Mouse (Mus musculus): Measurements from ENCODE around the gene Tmem178b. TPM values are rescaled to one million over a fixed set of nuclear protein-coding genes. Genes with fewer than 3 reads are reported as not detected.

Tmem178b gene
- polyA plus RNA-seq, 1 experiment from 2014 or later: 0.63 TPM

DNA sequence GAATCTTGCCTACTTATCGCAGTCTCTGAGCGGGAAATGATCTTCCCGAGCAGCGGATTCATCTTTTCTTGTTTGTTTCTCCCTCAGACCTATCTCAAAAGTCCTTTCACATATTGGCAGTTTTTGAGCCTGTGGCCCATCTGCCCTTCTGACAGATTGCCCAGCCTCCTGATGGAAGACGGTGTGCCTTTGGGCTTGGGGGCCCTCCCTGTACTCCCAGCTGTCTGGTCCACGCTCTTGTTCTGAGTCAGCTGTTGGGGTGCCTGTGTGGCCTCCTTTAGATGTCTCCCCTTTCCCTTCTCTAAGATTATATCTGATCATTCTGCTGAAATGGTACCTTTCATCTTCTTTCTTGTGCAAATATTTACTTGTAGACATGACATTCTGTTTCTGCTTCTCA, 195.4 kb downstream of the Tmem178b start:
- H3K9ac ChIP-seq: no peak overlapping the region
- H3K9me3 ChIP-seq: no peaks in the 10 kb centered on the region
- no peaks in the 10 kb centered on the region for H3K36me3 ChIP-seq
- no peak overlapping the region for H3K4me2 ChIP-seq
- no peaks in the 10 kb centered on the region; the same call in 1 of the 2 replicates for H3K4me1 ChIP-seq
- no peak overlapping the region for H3K4me3 ChIP-seq
- no peaks in the 10 kb centered on the region for H3K27me3 ChIP-seq
- no peak for ATAC-seq (ENCODE audit: insufficient number of reproducible peaks, low FRiP score, low TSS enrichment, low read depth)
- H3K27ac ChIP-seq: no peak overlapping the region
- 85% methylated on average over 6 of the region's 6 CpGs for WGBS

DNA sequence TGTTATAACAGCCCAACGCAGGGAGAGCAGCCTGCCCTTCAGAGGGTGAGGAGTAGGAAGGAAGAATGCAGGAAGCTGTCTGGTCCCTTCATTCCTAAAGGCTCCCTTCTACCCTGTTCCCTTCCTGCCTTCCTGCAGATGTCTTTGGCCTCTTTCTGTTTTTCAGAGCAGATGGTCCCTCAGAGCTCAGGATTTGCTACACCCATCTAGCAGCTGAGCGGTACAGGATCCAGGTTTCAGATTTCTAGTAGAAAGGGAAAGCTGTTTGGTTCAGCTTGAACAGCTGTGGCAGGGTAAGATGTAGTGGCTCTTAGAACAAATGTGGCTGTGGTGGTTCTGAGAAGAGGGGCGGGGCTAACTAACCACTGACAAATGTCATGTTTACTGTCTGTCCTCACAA, 197.9 kb downstream of the Tmem178b start:
- H3K4me1 ChIP-seq: no peaks in the 10 kb centered on the region; the same call in 1 of the 2 replicates
- H3K27ac ChIP-seq: no peak overlapping the region
- no peaks in the 10 kb centered on the region for H3K27me3 ChIP-seq
- WGBS: 44% methylated on average over 3 of the region's 3 CpGs
- H3K9ac ChIP-seq: no peak overlapping the region
- no peak overlapping the region for H3K4me3 ChIP-seq
- H3K9me3 ChIP-seq: no peaks in the 10 kb centered on the region
- no peaks in the 10 kb centered on the region for H3K36me3 ChIP-seq
- no peak overlapping the region for H3K4me2 ChIP-seq
- no peak for ATAC-seq (ENCODE audit: insufficient number of reproducible peaks, low FRiP score, low TSS enrichment, low read depth)

DNA sequence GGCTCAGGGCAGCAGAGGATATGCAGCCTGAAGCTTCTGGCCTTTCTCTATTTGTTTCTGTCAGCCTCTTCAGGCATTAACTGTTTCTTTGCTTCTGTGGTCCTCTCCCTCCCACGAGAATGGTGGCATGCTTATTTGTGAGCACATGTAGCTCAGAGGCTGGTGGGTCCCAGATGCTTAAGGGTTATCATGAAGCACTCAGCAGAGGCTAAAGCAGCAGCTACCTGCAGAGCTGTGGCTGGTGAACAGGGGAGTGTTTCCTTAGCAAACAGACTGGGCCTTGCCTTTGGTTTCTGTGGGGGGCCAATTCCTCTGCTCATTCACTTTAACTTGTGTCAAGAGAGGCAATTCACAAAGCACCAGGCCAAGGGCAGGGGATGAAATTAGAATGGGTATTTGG, 203.0 kb downstream of the Tmem178b start:
- Histone ChIP-seq H3K9me3 (no peaks in the 10 kb centered on the region), H3K4me1 (peaks cover 8% of the 10 kb centered on the region; the same call in 1 of the 2 replicates), H3K27me3 (no peaks in the 10 kb centered on the region), H3K36me3 (no peaks in the 10 kb centered on the region), H3K9ac (no peak overlapping the region), H3K4me3 (no peak overlapping the region), H3K4me2 (no peak overlapping the region), H3K27ac (no peak overlapping the region)
- WGBS: 3% methylated on average over 1 of the region's 1 CpGs
- ATAC-seq (ENCODE audit: insufficient number of reproducible peaks, low FRiP score, low TSS enrichment, low read depth): no peak

DNA sequence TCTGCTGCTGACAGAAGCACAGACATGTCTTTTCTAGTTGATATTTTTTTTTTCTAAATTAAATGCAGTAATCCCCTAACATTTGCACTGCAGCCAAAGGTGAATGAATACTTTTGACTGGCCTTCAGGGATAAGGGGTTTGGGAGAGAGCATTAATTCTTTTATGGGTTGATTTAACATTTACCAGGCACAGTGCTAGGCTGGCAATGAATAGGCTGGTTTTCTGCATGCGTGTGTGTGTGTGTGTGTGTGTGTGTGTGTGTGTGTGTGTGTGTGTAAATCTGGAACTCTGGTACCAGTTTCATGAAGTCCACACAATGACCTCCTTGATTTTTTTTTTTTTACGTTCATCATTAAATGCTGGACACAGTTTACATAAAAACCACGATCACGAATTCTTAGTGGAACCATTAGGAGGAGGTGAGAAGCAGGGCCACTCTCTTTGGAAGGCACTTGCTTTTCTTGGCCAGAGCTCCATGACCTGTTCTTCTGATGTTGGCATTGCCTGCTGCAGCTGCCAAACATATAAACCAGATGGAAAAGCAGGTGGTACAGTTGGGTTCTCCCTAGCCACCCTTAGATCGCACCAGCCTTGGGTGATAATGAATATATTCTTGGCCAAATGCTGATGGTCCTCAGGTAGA, 203.7 kb downstream of the Tmem178b start:
- Histone ChIP-seq H3K27ac (no peak overlapping the region), H3K36me3 (no peaks in the 10 kb centered on the region), H3K9ac (no peak overlapping the region), H3K4me2 (no peak overlapping the region), H3K9me3 (no peaks in the 10 kb centered on the region), H3K4me3 (no peak overlapping the region), H3K4me1 (peaks cover 8% of the 10 kb centered on the region; the same call in 1 of the 2 replicates), H3K27me3 (no peaks in the 10 kb centered on the region)
- ATAC-seq (ENCODE audit: insufficient number of reproducible peaks, low FRiP score, low TSS enrichment, low read depth): peak; percentile 62; the same call in 1 of the 2 replicates
- WGBS: 61% methylated on average over 5 of the region's 5 CpGs

DNA sequence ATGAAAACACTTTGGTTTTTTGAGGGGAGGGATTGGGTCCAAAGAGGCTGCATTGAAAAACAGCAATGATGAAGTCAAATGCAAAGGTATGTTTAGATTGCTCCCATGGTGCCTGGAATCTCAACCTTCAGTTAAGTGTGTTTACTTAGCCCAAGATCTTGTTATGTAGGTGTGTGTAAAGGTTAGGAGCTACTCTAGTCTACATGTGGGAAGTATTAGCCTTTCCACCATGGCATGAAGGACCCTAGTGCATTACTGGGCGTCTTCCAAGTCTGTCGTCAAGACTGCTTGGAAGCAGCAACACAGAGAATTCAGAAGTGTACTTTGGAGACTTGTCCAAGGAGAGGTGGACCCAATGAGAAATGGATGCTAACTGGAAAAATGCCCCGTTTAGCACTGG, 205.3 kb downstream of the Tmem178b start:
- no peak overlapping the region for H3K9ac ChIP-seq
- 0 out of 2 replicates have a peak, but pooled peaks have one; percentile 15 for ATAC-seq (ENCODE audit: insufficient number of reproducible peaks, low FRiP score, low TSS enrichment, low read depth)
- no peaks in the 10 kb centered on the region for H3K36me3 ChIP-seq
- no peak overlapping the region for H3K27ac ChIP-seq
- peaks cover 8% of the 10 kb centered on the region; the same call in 1 of the 2 replicates for H3K4me1 ChIP-seq
- H3K9me3 ChIP-seq: no peaks in the 10 kb centered on the region
- no peak overlapping the region for H3K4me3 ChIP-seq
- 53% methylated on average over 3 of the region's 3 CpGs for WGBS
- H3K27me3 ChIP-seq: no peaks in the 10 kb centered on the region
- H3K4me2 ChIP-seq: no peak overlapping the region

DNA sequence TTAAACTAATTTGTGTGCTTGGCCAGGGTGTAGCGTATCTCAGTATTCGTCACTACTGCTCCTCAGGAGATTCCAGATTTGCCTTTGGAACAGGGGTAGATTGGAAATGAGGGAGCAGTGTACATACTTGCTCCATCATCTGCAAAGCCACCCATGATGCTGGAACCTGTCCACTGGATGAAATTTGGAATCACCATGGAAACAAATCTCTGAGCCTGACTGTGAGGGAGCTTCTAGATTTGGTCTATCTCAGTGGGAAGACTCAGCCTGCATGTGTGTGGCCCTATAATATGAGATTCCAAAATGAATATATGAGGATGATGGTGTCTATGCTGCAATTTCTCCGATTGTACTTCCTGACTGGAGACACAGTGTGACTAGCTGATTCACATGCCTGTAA, 210.7 kb downstream of the Tmem178b start:
- no peak overlapping the region for H3K9ac ChIP-seq
- 89% methylated on average over 3 of the region's 3 CpGs for WGBS
- H3K4me1 ChIP-seq: no peaks in the 10 kb centered on the region
- no peaks in the 10 kb centered on the region for H3K36me3 ChIP-seq
- no peak overlapping the region for H3K4me2 ChIP-seq
- H3K27me3 ChIP-seq: no peaks in the 10 kb centered on the region
- no peak overlapping the region for H3K27ac ChIP-seq
- no peak overlapping the region for H3K4me3 ChIP-seq
- ATAC-seq (ENCODE audit: insufficient number of reproducible peaks, low FRiP score, low TSS enrichment, low read depth): no peak
- H3K9me3 ChIP-seq: no peaks in the 10 kb centered on the region

DNA sequence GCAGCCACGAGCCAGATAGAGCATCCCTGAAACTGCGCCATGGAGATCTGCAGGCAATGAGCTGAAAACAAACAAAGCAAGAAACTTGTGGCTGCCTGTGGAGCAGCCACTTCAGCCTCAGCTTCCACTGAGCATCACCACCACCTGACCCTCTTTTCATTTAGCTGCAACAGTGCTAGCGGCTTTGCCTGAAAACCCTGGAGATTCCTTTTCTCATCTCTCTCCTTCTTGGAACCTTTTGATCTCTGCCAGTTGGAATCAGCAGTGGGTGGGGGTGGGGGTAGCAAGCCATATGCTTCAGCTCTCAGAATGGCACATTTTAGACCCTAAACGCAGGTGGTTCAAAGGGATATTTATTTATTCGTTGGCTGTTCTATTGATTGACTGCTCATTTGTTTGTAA, 218.2 kb downstream of the Tmem178b start:
- no peak overlapping the region for H3K4me2 ChIP-seq
- WGBS: 39% methylated on average over 5 of the region's 5 CpGs
- no peak for ATAC-seq (ENCODE audit: insufficient number of reproducible peaks, low FRiP score, low TSS enrichment, low read depth)
- H3K36me3 ChIP-seq: no peaks in the 10 kb centered on the region
- H3K27me3 ChIP-seq: no peaks in the 10 kb centered on the region
- H3K4me1 ChIP-seq: no peaks in the 10 kb centered on the region
- H3K9ac ChIP-seq: no peak overlapping the region
- no peaks in the 10 kb centered on the region for H3K9me3 ChIP-seq
- no peak overlapping the region for H3K27ac ChIP-seq
- H3K4me3 ChIP-seq: no peak overlapping the region

DNA sequence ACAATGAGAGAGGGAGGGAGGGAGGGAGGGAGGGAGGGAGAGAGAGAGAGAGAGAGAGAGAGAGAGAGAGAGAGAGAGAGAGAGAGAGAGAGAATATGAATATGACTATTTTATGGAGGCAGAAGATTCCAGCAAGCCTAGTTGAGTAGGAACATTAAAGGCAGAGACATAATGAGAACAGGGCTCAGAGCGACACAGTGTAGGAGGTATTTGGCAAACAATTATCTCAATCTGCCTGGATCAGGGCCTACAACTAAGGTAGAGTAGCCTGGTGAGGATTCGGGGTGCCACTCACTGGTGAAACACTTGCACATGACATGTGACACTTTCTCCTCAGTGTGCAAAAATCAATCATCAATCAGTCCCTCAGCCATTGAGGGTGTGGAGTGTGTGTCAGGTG, 225.4 kb downstream of the Tmem178b start:
- Histone ChIP-seq H3K4me3 (no peak overlapping the region), H3K27ac (no peak overlapping the region), H3K4me2 (no peak overlapping the region), H3K9ac (no peak overlapping the region), H3K9me3 (no peaks in the 10 kb centered on the region), H3K4me1 (0 out of 2 replicates have a peak, but pooled peaks cover 2% of the 10 kb centered on the region), H3K36me3 (no peaks in the 10 kb centered on the region), H3K27me3 (no peaks in the 10 kb centered on the region; the same call in 1 of the 2 replicates)
- 70% methylated on average over 2 of the region's 2 CpGs for WGBS
- no peak for ATAC-seq (ENCODE audit: insufficient number of reproducible peaks, low FRiP score, low TSS enrichment, low read depth)

DNA sequence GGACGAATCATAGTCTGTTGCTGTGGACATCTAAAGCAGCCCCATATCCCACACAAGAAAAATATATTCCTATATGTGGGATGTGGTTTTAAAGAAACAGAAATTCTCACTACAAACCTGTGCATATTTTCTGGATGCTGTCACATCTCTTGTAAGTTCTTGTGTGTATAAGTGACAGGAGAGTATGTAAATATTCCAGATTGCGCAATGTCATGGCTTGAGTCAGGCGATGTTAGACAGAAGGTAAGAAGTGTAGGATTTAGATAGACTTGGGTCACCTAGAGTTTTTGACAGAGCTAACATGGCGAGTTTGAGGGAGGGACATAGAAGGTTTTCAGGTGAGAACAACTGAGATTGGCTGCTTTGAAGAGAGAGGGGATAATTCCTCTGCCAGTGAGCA, 228.7 kb downstream of the Tmem178b start:
- H3K27ac ChIP-seq: no peak overlapping the region
- 0 out of 2 replicates have a peak, but pooled peaks cover 2% of the 10 kb centered on the region for H3K4me1 ChIP-seq
- no peak overlapping the region for H3K4me2 ChIP-seq
- no peaks in the 10 kb centered on the region; the same call in 1 of the 2 replicates for H3K27me3 ChIP-seq
- no peak overlapping the region for H3K4me3 ChIP-seq
- no peaks in the 10 kb centered on the region for H3K36me3 ChIP-seq
- no peak for ATAC-seq (ENCODE audit: insufficient number of reproducible peaks, low FRiP score, low TSS enrichment, low read depth)
- no peak overlapping the region for H3K9ac ChIP-seq
- WGBS: 81% methylated on average over 4 of the region's 4 CpGs
- no peaks in the 10 kb centered on the region for H3K9me3 ChIP-seq

DNA sequence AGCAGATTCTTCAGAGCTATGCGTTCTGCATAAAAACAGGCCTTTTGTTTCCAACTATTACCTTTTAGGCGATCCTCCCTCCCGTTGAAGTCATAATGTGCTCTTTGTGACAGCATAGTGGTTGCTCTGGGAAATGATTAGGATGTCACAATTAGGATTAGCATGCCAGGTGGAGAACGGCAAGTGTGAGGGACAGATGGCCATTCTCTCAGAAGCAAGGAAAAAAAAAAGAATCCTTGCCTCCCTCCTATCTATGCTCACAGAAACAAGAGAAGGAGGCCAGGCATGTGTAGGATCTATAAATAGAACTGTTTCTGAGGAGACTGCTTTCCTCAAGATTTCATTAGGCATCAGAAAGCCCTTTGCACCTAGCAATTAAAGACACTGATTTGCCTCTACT, 229.8 kb downstream of the Tmem178b start:
- H3K27ac ChIP-seq: no peak overlapping the region
- WGBS: 67% methylated on average over 4 of the region's 4 CpGs

DNA sequence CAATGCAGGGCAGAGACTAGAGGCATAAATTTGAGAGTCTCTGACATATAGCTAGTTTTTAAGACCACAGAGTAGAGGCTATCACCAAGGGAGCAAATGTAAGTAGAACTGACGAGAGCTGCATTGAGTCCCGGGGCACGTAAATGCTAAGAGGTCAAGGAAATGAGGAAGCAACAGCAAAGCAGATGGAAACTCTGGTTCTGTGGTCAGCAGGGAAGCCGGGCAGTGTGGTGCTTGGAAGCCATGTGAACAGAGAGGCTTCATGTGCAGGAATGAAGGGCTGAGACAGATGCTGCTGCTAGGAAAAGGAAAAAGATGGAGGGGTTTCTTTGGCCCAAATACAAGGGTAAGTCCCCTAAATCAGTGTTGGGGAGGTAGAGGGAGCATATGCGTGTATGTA, 237.0 kb downstream of the Tmem178b start:
- no peak for ATAC-seq (ENCODE audit: insufficient number of reproducible peaks, low FRiP score, low TSS enrichment, low read depth)
- no peaks in the 10 kb centered on the region for H3K4me1 ChIP-seq

More for the DNA sequence above, 229.8 kb downstream of the Tmem178b start:
- no peak for ATAC-seq (ENCODE audit: insufficient number of reproducible peaks, low FRiP score, low TSS enrichment, low read depth)
- Histone ChIP-seq H3K4me1 (0 out of 2 replicates have a peak, but pooled peaks cover 2% of the 10 kb centered on the region), H3K9me3 (no peaks in the 10 kb centered on the region), H3K36me3 (no peaks in the 10 kb centered on the region), H3K4me2 (no peak overlapping the region), H3K4me3 (no peak overlapping the region), H3K9ac (no peak overlapping the region), H3K27me3 (no peaks in the 10 kb centered on the region)

DNA sequence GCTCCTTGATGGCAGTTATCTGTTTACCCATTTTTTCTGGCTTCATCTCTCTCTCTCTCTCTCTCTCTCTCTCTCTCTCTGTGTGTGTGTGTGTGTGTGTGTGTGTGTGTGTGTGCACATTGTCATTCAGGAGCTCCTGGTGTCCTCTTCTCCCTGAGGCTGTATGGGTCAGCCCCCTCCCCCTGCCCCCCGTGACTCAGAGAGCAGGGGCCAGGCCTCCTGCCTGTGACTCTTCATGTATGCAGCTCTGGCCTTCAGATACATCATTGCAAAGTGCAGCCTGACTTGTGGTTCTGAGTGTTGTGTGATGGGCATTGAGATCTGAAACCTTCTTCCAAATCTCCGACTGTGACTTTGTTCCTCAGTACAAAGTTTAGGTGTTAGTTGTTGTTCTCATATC, 237.7 kb downstream of the Tmem178b start:
- Histone ChIP-seq H3K9me3 (no peaks in the 10 kb centered on the region), H3K27me3 (no peaks in the 10 kb centered on the region), H3K9ac (no peak overlapping the region), H3K27ac (no peak overlapping the region), H3K36me3 (no peaks in the 10 kb centered on the region), H3K4me3 (no peak overlapping the region), H3K4me2 (no peak overlapping the region), H3K4me1 (no peaks in the 10 kb centered on the region)
- no peak for ATAC-seq (ENCODE audit: insufficient number of reproducible peaks, low FRiP score, low TSS enrichment, low read depth)
- 68% methylated on average over 2 of the region's 2 CpGs for WGBS

More for the DNA sequence above, 237.0 kb downstream of the Tmem178b start:
- Histone ChIP-seq H3K9ac (no peak overlapping the region), H3K4me3 (no peak overlapping the region), H3K9me3 (no peaks in the 10 kb centered on the region), H3K27ac (no peak overlapping the region), H3K27me3 (no peaks in the 10 kb centered on the region), H3K36me3 (no peaks in the 10 kb centered on the region), H3K4me2 (no peak overlapping the region)
- 72% methylated on average over 5 of the region's 5 CpGs for WGBS
